Mouse (Mus musculus) adrenal gland, adult 18-20 months (tissue): ENCODE results near the gene Tmem251. TPM values are rescaled to one million over a fixed set of nuclear protein-coding genes. Genes with fewer than 3 reads are reported as not detected.

Source experiments
- DNase-seq, 2 experiments: peaks; one replicate each; pipeline ENCODE4 v3.0.0; 2021 to 2022; ENCODE audit warnings: low spot score in 2 of 2
- long read RNA-seq, 2 experiments: library from polyadenylated mRNA; stranded (forward); transcript quantifications; one replicate each; pipeline ENCODE4 v2.0.0; 2021
- total RNA-seq, 2 experiments: library from RNA; stranded (reverse); gene quantifications; 1 replicate in 1 of 2; 2 replicates in 1 of 2; pipeline ENCODE4 v1.2.3; 2021

The Tmem251 gene
- total RNA-seq = 10 to 100 TPM in 1 of 2 experiments, 1 to 10 TPM in 1; 8.0 to 10.5 TPM
- long read RNA-seq, experiment 1, transcript Tmem251-201 (2 exons, 3,367 nt) = major isoform, 25 of 29 reads
- long read RNA-seq, experiment 1, partial matches to known transcripts = 0 of 29 reads
- long read RNA-seq, experiment 1, other reads (novel, unspliced or antisense) = 4 of 29 reads
- long read RNA-seq, experiment 2, transcript Tmem251-201 (2 exons, 3,367 nt) = major isoform, 24 of 32 reads
- long read RNA-seq, experiment 2, partial matches to known transcripts = 0 of 32 reads
- long read RNA-seq, experiment 2, other reads (novel, unspliced or antisense) = 8 of 32 reads

GRCm38 (mm10) chr12:102743589-102744574 lies at the start of gene Tmem251, which contains the start of gene Moap1:
TSS of gene Tmem251 (plus strand) at chr12:102743762.
TSS of gene Moap1 (minus strand) at chr12:102743661.
- peak; percentile 87 for DNase-seq

GRCm38 (mm10) chr12:102695369-102696239 lies 48.0 kb upstream of the Tmem251 start:
- DNase-seq = no peak

- DNase-seq = no peak
Observed at GRCm38 (mm10) chr12:102696635-102697354, 46.8 kb upstream of the Tmem251 start.

- DNase-seq = no peak
Observed at GRCm38 (mm10) chr12:102697381-102697780, 46.2 kb upstream of the Tmem251 start.

- no peak for DNase-seq
Observed at GRCm38 (mm10) chr12:102698089-102698684, 45.4 kb upstream of the Tmem251 start.

- no peak for DNase-seq
Observed at GRCm38 (mm10) chr12:102699156-102699555, 44.4 kb upstream of the Tmem251 start.

GRCm38 (mm10) chr12:102700453-102700852 lies 43.1 kb upstream of the Tmem251 start:
- DNase-seq = no peak

GRCm38 (mm10) chr12:102701691-102702207 lies 41.8 kb upstream of the Tmem251 start:
- no peak for DNase-seq

GRCm38 (mm10) chr12:102702356-102703110 lies 41.0 kb upstream of the Tmem251 start:
- DNase-seq = peak; percentile 72 to 74

GRCm38 (mm10) chr12:102703111-102703412 lies 40.5 kb upstream of the Tmem251 start:
- DNase-seq = peak in 1 of 2 experiments; percentile 41

- DNase-seq = no peak
Observed at GRCm38 (mm10) chr12:102703441-102703840, 40.1 kb upstream of the Tmem251 start.

- no peak for DNase-seq
Observed at GRCm38 (mm10) chr12:102703921-102704408, 39.6 kb upstream of the Tmem251 start.

- DNase-seq = peak; percentile 63 to 69
Observed at GRCm38 (mm10) chr12:102704457-102705198, 38.9 kb upstream of the Tmem251 start, which contains the start of gene Itpk1. TSS of gene Itpk1 (minus strand) at chr12:102704930.

- peak; percentile 91 to 97 for DNase-seq
Observed at GRCm38 (mm10) chr12:102705216-102705871, 38.2 kb upstream of the Tmem251 start.

GRCm38 (mm10) chr12:102705906-102706640 lies 37.5 kb upstream of the Tmem251 start:
- DNase-seq = no peak

- DNase-seq = no peak
Observed at GRCm38 (mm10) chr12:102706833-102707463, 36.6 kb upstream of the Tmem251 start.
